Mouse (Mus musculus) liver, embryonic 15.5 days (tissue): Measurements from ENCODE around the gene Rcl1. TPM values are rescaled to one million over a fixed set of nuclear protein-coding genes. Genes with fewer than 3 reads are reported as not detected.

Experiments used
- ATAC-seq: fragments of 200-750 bp; cut with Nextera tagmentation; 2 replicates; pipeline ENCODE4 v1.8.0; 2017; ENCODE audit warnings: moderate number of reproducible peaks, mild to moderate bottlenecking, moderate library complexity; ENCODE audit not compliant: insufficient read depth
- H3K27ac ChIP-seq: fragments of 300-500 bp; sonication (generic); replicated peaks from 2 replicates; pipeline ENCODE4 v1.5.1; 2015; ENCODE audit warnings: mild to moderate bottlenecking, inconsistent platforms
- H3K27me3 ChIP-seq: fragments of 300-500 bp; sonication (generic); 2 replicates; pipeline ENCODE4 v1.6.1; 2015; ENCODE audit warnings: mild to moderate bottlenecking, inconsistent platforms
- H3K36me3 ChIP-seq: fragments of 300-500 bp; sonication (generic); replicated peaks from 2 replicates; pipeline ENCODE4 v1.6.1; 2015; ENCODE audit warnings: moderate library complexity, mild to moderate bottlenecking, inconsistent platforms
- H3K4me1 ChIP-seq: fragments of 300-500 bp; sonication (generic); replicated peaks from 2 replicates; pipeline ENCODE4 v1.6.1; 2015; ENCODE audit warnings: inconsistent platforms
- H3K4me2 ChIP-seq: fragments of 300-500 bp; sonication (generic); 2 replicates; pipeline ENCODE4 v1.6.1; 2015; ENCODE audit warnings: moderate library complexity, mild to moderate bottlenecking, inconsistent platforms
- H3K4me3 ChIP-seq: fragments of 300-500 bp; sonication (generic); replicated peaks from 2 replicates; pipeline ENCODE4 v1.5.1; 2015; ENCODE audit warnings: mild to moderate bottlenecking, inconsistent platforms
- H3K9ac ChIP-seq: fragments of 300-500 bp; sonication (generic); 2 replicates; pipeline ENCODE4 v1.6.1; 2015; ENCODE audit warnings: moderate library complexity, mild to moderate bottlenecking, inconsistent platforms
- H3K9me3 ChIP-seq: fragments of 300-500 bp; sonication (generic); replicated peaks from 2 replicates; pipeline ENCODE4 v1.6.1; 2016; ENCODE audit warnings: inconsistent platforms
- WGBS: fragments of 180-500 bp; shearing (Covaris S2); methylation state at CpG from one replicate; pipeline ENCODE4 v1.1.7; 2015; ENCODE audit warnings: mixed read lengths; ENCODE audit not compliant: insufficient replicate concordance; 5-methylcytosine and 5-hydroxymethylcytosine counted together
- polyA plus RNA-seq: library from polyadenylated mRNA; unstranded; fragments of >200 nt; fragmentation: Nextera tagmentation; extraction: Ambion mirVana; gene quantifications from 2 replicates; pipeline ENCODE4 v1.2.1, GENCODE M21; 2015

The Rcl1 gene
- polyA plus RNA-seq, 1 experiment from 2014 or later, result 65.8 TPM

DNA sequence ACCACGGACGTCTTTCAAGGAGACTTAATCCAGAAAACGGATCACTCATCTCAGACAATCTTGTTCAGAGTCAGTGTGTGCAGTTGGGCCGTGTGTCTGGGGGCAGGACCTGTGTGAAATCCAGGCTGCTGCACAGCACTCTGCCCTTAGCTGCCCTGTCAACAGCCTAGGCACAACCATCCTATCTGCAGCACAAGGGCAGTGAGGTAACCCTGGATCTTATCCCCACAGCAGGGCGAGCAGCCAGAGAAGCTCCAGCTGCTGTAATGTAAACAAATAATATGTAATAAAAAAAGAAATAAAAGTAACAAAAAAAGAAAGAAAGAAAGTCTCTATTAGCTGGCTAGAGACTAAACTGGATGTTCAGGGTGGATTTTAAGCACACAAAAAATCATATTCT, 32.0 kb upstream of the Rcl1 start:
- Histone ChIP-seq H3K9ac (peak overlapping the region; percentile 37; the same call in 1 of the 2 replicates), H3K4me2 (peak overlapping the region; percentile 78), H3K4me3 (peak overlapping the region; percentile 74)

DNA sequence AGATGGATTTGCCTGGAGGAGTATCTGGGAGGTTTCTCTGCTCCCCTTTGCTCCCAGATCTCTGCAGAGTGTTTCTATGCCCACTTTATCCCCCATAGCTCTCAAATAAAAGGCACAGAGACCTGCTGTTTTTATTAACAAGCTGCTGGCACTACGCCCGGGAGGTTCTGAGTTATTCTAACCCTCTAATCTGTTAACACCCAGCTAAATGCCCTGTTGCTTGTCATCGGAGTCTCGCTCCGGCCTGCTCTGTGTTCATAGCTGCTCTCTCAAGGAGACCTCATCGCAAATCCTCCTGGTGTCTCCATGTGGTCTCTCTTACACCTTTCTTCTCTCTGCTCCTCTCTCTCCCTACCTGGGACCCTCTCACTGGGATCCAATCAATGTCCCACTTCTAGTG, 26.4 kb upstream of the Rcl1 start:
- no peak overlapping the region for H3K27ac ChIP-seq
- H3K9me3 ChIP-seq, result no peaks in the 10 kb centered on the region
- H3K36me3 ChIP-seq, result peaks cover 51% of the 10 kb centered on the region
- H3K4me1 ChIP-seq, result peaks cover 14% of the 10 kb centered on the region
- H3K9ac ChIP-seq, result no peak overlapping the region
- H3K27me3 ChIP-seq, result no peaks in the 10 kb centered on the region
- no peak overlapping the region for H3K4me3 ChIP-seq
- ATAC-seq, result no peak
- 90% methylated on average over 6 of the region's 6 CpGs for WGBS
- H3K4me2 ChIP-seq, result no peak overlapping the region

More for the DNA sequence above, 32.0 kb upstream of the Rcl1 start:
- Histone ChIP-seq H3K27ac (peak overlapping the region; percentile 67), H3K4me1 (peaks cover 56% of the 10 kb centered on the region), H3K27me3 (no peaks in the 10 kb centered on the region), H3K9me3 (no peaks in the 10 kb centered on the region), H3K36me3 (peaks cover 35% of the 10 kb centered on the region)
- WGBS, result 61% methylated on average over 5 of the region's 5 CpGs
- no peak for ATAC-seq

DNA sequence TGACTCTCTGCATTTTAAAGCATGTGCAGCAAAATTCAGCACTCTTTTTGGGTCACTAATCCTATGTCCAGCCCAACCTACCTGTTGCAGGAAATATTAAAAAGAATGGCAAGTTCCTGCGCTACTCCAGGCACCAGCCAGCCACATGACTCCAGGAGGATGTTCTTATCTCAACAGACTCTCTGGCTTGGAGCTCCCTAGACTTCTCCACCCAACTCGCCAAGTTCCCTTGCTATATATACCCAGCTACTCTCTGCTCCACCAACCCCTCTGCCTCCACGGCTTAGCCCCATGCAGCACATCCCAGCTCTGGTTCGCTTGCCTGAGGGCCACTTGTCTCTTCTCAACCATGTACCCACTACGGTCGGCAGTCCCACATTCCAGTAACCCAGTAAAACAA, 12.5 kb upstream of the Rcl1 start:
- Histone ChIP-seq H3K27ac (no peak overlapping the region), H3K9ac (no peak overlapping the region), H3K36me3 (peaks cover 39% of the 10 kb centered on the region), H3K4me3 (no peak overlapping the region), H3K27me3 (no peaks in the 10 kb centered on the region), H3K9me3 (no peaks in the 10 kb centered on the region), H3K4me2 (no peak overlapping the region), H3K4me1 (peaks cover 12% of the 10 kb centered on the region)
- WGBS, result 57% methylated on average over 6 of the region's 6 CpGs
- no peak for ATAC-seq

DNA sequence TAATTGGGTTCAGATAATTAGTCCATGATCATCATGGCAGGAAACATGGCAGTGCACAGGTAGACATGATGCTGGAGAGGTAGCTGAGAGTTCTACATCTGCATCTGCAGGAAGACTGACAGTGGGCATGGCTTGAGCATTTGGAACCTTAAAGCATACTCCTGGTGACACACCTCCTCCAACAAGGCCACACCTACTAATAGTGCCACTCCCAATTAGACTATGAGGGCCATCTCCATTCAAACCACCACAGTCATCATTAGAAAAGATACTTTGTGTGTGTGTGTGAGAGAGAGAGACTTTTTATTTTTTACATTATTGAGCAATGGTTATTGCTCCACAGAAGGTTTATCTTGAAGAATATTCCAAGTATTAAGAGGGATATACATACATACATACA, 9.0 kb upstream of the Rcl1 start:
- Histone ChIP-seq H3K9me3 (no peaks in the 10 kb centered on the region), H3K9ac (no peak overlapping the region), H3K4me1 (peaks cover 12% of the 10 kb centered on the region), H3K36me3 (peaks cover 29% of the 10 kb centered on the region), H3K27me3 (no peaks in the 10 kb centered on the region), H3K27ac (no peak overlapping the region), H3K4me3 (no peak overlapping the region), H3K4me2 (no peak overlapping the region)
- no peak for ATAC-seq

DNA sequence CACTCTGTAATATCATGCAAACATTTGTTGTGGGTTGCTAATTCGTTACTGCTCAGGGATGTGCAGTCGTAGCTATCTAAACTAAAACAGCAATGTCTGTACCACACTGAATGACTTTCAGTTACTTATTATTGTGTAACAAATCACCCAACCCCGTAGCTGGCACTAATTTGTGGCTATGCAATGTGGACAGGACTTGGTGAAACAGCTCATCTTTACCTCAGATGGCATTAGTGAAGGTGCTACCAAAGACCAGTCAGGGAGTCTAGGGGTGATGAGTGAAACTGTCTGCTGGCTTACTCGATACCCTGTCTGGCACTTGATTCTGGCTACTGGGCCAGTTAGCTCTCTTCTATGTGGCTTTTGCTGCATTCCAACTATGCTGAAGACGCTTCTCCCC, 2.1 kb upstream of the Rcl1 start:
- Histone ChIP-seq H3K9ac (no peak overlapping the region), H3K9me3 (no peaks in the 10 kb centered on the region), H3K4me2 (no peak overlapping the region), H3K36me3 (peaks cover 4% of the 10 kb centered on the region; the same call in 1 of the 2 replicates), H3K4me1 (peaks cover 31% of the 10 kb centered on the region), H3K4me3 (no peak overlapping the region), H3K27ac (no peak overlapping the region), H3K27me3 (no peaks in the 10 kb centered on the region)
- 76% methylated on average over 5 of the region's 5 CpGs for WGBS
- ATAC-seq, result no peak

DNA sequence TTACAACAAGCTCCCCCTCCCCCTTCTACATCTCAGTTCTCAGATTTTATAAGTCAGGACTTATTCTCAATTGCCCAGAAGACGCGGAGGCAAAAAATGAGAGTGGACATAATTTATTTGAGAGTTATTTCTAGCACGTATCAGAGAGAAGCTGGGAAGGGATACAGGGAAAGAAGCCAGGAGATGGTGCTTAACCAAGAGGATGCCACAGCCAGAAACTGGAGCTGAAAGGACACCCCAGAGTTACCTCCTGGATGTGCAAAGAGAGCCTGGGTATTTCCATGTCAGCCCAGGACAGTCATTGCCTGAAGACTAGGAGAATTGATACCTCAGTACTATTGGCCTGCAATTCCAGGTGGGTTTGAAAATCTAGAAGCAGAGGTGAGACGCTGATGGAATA, 1.6 kb upstream of the Rcl1 start:
- H3K4me1 ChIP-seq, result peaks cover 36% of the 10 kb centered on the region
- no peak overlapping the region for H3K4me3 ChIP-seq
- no peaks in the 10 kb centered on the region for H3K9me3 ChIP-seq
- H3K27ac ChIP-seq, result no peak overlapping the region
- 82% methylated on average over 4 of the region's 4 CpGs for WGBS
- peaks cover 5% of the 10 kb centered on the region; the same call in 1 of the 2 replicates for H3K36me3 ChIP-seq
- no peak overlapping the region; the same call in 1 of the 2 replicates for H3K4me2 ChIP-seq
- no peak overlapping the region for H3K9ac ChIP-seq
- H3K27me3 ChIP-seq, result no peaks in the 10 kb centered on the region
- no peak for ATAC-seq

DNA sequence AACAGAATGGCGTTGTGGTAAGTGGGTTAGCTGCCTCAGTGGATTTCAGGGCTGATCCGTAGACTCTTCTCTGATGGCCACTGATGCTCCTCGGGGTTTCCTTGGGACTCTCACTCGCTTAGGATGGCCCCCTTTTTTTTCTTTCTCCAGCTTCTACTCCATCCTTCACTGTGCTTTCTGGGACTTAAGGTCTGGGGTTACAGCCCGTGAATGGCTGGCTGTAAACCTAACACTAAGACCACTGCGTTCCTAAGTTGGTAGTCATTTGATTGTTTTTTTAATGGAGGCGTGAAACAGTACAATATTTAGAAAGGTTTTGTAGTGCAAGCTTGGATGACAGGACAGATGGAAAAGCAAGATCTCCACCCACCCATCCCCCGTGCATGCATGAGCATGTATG, 914 bp upstream of the Rcl1 start:
- Histone ChIP-seq H3K27me3 (no peaks in the 10 kb centered on the region), H3K27ac (no peak overlapping the region), H3K4me3 (peak overlapping the region; percentile 73), H3K9me3 (no peaks in the 10 kb centered on the region), H3K4me2 (peak overlapping the region; percentile 97), H3K36me3 (peaks cover 6% of the 10 kb centered on the region; the same call in 1 of the 2 replicates), H3K9ac (peak overlapping the region; percentile 71), H3K4me1 (peaks cover 39% of the 10 kb centered on the region)
- 37% methylated on average over 8 of the region's 8 CpGs for WGBS
- no peak for ATAC-seq

DNA sequence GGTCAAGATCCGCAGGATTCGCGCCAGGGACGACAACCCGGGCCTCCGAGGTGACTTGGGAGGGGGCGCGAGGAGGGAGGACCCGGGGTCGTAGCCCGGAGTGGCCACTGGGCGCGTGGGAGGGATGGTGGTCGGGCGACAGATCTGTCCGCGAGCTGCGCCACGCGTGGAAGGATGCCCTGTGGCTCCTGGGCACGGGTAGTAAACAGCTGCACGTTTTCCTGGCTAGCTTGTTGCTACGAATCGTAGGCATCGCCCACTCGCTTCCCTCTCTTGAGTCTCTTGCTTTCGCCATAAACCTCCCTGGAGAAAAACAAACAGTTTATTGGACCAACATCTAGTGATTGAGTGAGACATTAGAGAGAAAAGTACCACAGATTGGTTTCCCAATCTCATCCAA, 416 bp downstream of the Rcl1 start:
- H3K27me3 ChIP-seq, result no peaks in the 10 kb centered on the region
- H3K4me2 ChIP-seq, result peak overlapping the region; percentile 97
- H3K4me3 ChIP-seq, result peak overlapping the region; percentile 73
- peaks cover 9% of the 10 kb centered on the region; the same call in 1 of the 2 replicates for H3K36me3 ChIP-seq
- WGBS, result under 1% methylated on average over 27 of the region's 27 CpGs
- peak overlapping the region; percentile 74 for H3K27ac ChIP-seq
- H3K9me3 ChIP-seq, result no peaks in the 10 kb centered on the region
- H3K9ac ChIP-seq, result peak overlapping the region; percentile 72
- H3K4me1 ChIP-seq, result peaks cover 39% of the 10 kb centered on the region
- no peak for ATAC-seq

DNA sequence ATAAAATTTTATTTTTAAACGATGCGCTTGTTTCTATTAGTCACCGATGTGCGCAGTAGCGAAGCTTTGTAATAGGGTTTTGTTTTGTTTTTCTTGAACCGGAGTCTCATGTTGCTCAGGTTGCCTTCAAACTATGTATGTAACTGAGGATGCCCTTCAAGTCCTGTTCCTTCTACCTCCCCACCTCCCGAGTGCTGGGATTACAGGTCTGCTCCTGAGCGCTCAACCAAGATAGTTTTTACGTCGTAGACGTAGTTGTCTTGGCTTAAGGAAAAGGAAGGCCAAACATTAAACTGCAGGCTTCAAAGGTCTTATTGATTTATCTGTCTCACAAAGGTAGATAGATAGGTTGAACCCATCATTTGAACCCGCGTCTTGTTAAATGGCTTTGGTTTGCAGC, 923 bp downstream of the Rcl1 start:
- H3K9ac ChIP-seq, result peak overlapping the region; percentile 72
- H3K9me3 ChIP-seq, result no peaks in the 10 kb centered on the region
- WGBS, result 9% methylated on average over 13 of the region's 13 CpGs
- H3K4me2 ChIP-seq, result peak overlapping the region; percentile 97
- H3K27me3 ChIP-seq, result no peaks in the 10 kb centered on the region
- peaks cover 9% of the 10 kb centered on the region; the same call in 1 of the 2 replicates for H3K36me3 ChIP-seq
- H3K4me1 ChIP-seq, result peaks cover 39% of the 10 kb centered on the region
- H3K27ac ChIP-seq, result peak overlapping the region; percentile 74
- peak overlapping the region; percentile 73 for H3K4me3 ChIP-seq
- no peak for ATAC-seq

DNA sequence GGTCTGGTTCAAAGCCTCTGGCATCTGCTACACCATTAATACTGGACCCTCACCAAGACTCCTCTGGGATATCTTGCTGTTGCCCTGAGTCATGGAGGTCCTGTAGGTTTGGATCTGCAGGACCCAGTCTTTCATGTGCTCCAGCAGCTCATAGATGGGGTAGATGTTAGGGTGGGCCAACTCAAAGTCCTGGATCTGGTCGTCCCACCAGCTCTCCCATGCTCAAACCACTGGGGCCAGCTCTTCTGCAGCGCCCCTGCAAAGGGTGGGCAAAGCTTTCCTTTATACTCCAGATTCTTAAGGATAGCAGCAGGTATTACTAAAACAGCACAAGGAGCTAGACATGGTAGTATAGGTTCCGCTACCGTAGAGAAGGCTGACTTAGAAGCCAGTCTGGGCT, 4.6 kb downstream of the Rcl1 start:
- Histone ChIP-seq H3K4me3 (no peak overlapping the region), H3K27me3 (no peaks in the 10 kb centered on the region), H3K27ac (no peak overlapping the region), H3K4me2 (no peak overlapping the region), H3K4me1 (peaks cover 30% of the 10 kb centered on the region), H3K9me3 (no peaks in the 10 kb centered on the region), H3K9ac (no peak overlapping the region), H3K36me3 (peaks cover 9% of the 10 kb centered on the region; the same call in 1 of the 2 replicates)
- ATAC-seq, result no peak
- WGBS, result 84% methylated on average over 4 of the region's 4 CpGs

DNA sequence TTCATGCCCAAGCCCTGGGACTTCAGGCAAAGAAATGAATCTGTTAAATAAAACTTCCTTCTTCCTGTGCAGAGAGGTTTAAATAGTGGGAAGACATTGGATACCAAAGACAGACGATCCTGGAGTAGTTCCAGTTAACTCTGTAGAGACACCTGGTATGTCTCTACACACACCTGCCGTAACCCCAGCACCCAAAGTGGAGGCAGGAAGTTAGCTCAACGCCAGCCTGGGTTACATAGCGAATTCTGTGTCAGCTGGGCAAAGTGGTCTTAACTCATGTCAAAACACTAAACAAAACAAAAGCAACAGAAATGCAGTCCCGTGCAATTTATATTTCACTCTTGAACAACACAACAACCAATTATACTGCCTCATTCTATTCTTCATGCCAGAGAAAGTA, 5.1 kb downstream of the Rcl1 start:
- no peaks in the 10 kb centered on the region for H3K27me3 ChIP-seq
- no peak overlapping the region for H3K4me2 ChIP-seq
- WGBS, result 79% methylated on average over 5 of the region's 5 CpGs
- ATAC-seq, result no peak
- H3K9me3 ChIP-seq, result no peaks in the 10 kb centered on the region
- H3K9ac ChIP-seq, result no peak overlapping the region
- peaks cover 9% of the 10 kb centered on the region; the same call in 1 of the 2 replicates for H3K36me3 ChIP-seq
- no peak overlapping the region for H3K4me3 ChIP-seq
- H3K27ac ChIP-seq, result no peak overlapping the region
- peaks cover 29% of the 10 kb centered on the region for H3K4me1 ChIP-seq

DNA sequence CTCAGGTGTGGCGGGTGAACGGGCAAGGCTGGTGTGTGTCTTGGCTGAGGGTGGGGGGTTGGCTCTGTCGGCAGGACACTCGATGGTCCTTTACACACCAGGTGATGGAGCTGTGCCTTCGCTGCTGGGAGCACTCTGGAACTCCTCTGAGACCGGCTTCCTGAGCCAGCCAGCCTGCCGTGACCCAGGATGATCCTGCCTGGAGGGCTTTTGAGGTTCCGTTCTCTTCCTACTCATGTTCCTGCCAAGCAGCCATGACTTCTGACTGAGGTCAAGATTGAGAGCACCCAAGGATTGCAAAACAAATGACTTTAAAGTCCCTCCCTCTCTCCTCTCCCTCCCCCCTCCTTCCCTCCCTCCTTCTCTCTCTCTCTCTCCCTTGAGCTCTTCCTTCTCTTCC, 11.5 kb downstream of the Rcl1 start:
- 84% methylated on average over 8 of the region's 8 CpGs for WGBS
- peaks cover 9% of the 10 kb centered on the region for H3K4me1 ChIP-seq
- H3K9ac ChIP-seq, result no peak overlapping the region
- H3K4me2 ChIP-seq, result no peak overlapping the region
- no peaks in the 10 kb centered on the region for H3K9me3 ChIP-seq
- H3K36me3 ChIP-seq, result peaks cover 29% of the 10 kb centered on the region
- no peaks in the 10 kb centered on the region for H3K27me3 ChIP-seq
- H3K4me3 ChIP-seq, result no peak overlapping the region
- no peak for ATAC-seq
- H3K27ac ChIP-seq, result no peak overlapping the region
